Mouse (Mus musculus): Measurements from ENCODE around the gene Cox4i1. TPM values are rescaled to one million over a fixed set of nuclear protein-coding genes. Genes with fewer than 3 reads are reported as not detected.

Cox4i1 gene
- total and polyA plus RNA-seq, 3 experiments: 4,113 to 4,965 (median 4,656) TPM

- Histone ChIP-seq H3K4me1 (ENCODE audit: control insufficient read depth, insufficient read depth, low read length) (peaks cover 10% of the 10 kb centered on the region), H3K27ac (peak within 1 kb of the TSS; percentile 97), H3K36me3 (ENCODE audit: control insufficient read depth, insufficient read depth, low read length) (peaks cover 3% of the 10 kb centered on the region; the same call in 1 of the 2 replicates), H3K9ac (ENCODE audit: low read depth, low read length) (peak within 1 kb of the TSS; percentile 97), H3K27me3 (ENCODE audit: control insufficient read depth, insufficient read depth, low read length) (no peaks in the 10 kb centered on the region), H3K4me3 (peak within 1 kb of the TSS; percentile 83), H3K79me2 (replicated peaks; ENCODE audit: control insufficient read depth, insufficient read depth, low read length) (peaks cover 2% of the 10 kb centered on the region)
- TF ChIP-seq CTCF (IDR thresholded peaks at IDR 0.05): no peak
- no peak for TF ChIP-seq EP300 (IDR thresholded peaks at IDR 0.05; ENCODE audit: insufficient read depth, low read depth, low read length)
- no peak for TF ChIP-seq POLR2A (IDR thresholded peaks at IDR 0.05; ENCODE audit: insufficient read depth, low read depth, low read length)
- intact Hi-C loops (cut with DNase I): no loop called here
- DNase-seq: no peak
- WGBS: under 1% methylated on average over 50 of the region's 51 CpGs
Observed at GRCm38 (mm10) chr8:120668374-120668905, 418 bp downstream of the Cox4i1 start, which contains the start of gene Emc8. Emc8 (minus strand) TSS chr8:120668573.

- no peak for DNase-seq
- intact Hi-C loops (cut with DNase I): no loop called here
- peaks cover 3% of the 10 kb centered on the region for H3K4me1 ChIP-seq (ENCODE audit: control insufficient read depth, insufficient read depth, low read length)
- H3K36me3 ChIP-seq (ENCODE audit: control insufficient read depth, insufficient read depth, low read length): peaks cover 3% of the 10 kb centered on the region; the same call in 1 of the 2 replicates
- WGBS: 41% methylated on average over 6 of the region's 6 CpGs
- TF ChIP-seq CTCF (IDR thresholded peaks at IDR 0.05) (no peak), POLR2A (IDR thresholded peaks at IDR 0.05; ENCODE audit: insufficient read depth, low read depth, low read length) (0 out of 2 replicates have a peak, but pooled peaks have one; percentile 22), EP300 (IDR thresholded peaks at IDR 0.05; ENCODE audit: insufficient read depth, low read depth, low read length) (no peak)
- no peak overlapping the region for H3K27ac ChIP-seq
- H3K27me3 ChIP-seq (ENCODE audit: control insufficient read depth, insufficient read depth, low read length): no peaks in the 10 kb centered on the region
- no peak overlapping the region for H3K9ac ChIP-seq (ENCODE audit: low read depth, low read length)
- H3K4me3 ChIP-seq: no peak overlapping the region
- H3K79me2 ChIP-seq (replicated peaks; ENCODE audit: control insufficient read depth, insufficient read depth, low read length): no peaks in the 10 kb centered on the region; the same call in 1 of the 2 replicates
Observed at GRCm38 (mm10) chr8:120671775-120672174, 3.8 kb downstream of the Cox4i1 start.

GRCm38 (mm10) chr8:120672626-120673229 is 4.7 kb downstream of the Cox4i1 start:
- no peak overlapping the region for H3K27ac ChIP-seq
- intact Hi-C loops (cut with DNase I): no loop called here
- H3K27me3 ChIP-seq (ENCODE audit: control insufficient read depth, insufficient read depth, low read length): no peaks in the 10 kb centered on the region
- peaks cover 3% of the 10 kb centered on the region; the same call in 1 of the 2 replicates for H3K36me3 ChIP-seq (ENCODE audit: control insufficient read depth, insufficient read depth, low read length)
- no peak for DNase-seq
- no peak overlapping the region for H3K4me3 ChIP-seq
- no peak overlapping the region for H3K9ac ChIP-seq (ENCODE audit: low read depth, low read length)
- 76% methylated on average over 16 of the region's 16 CpGs for WGBS
- 0 out of 2 replicates have a peak, but pooled peaks have one; percentile 9 for TF ChIP-seq POLR2A (IDR thresholded peaks at IDR 0.05; ENCODE audit: insufficient read depth, low read depth, low read length)
- TF ChIP-seq CTCF (IDR thresholded peaks at IDR 0.05): no peak
- no peaks in the 10 kb centered on the region; the same call in 1 of the 2 replicates for H3K79me2 ChIP-seq (replicated peaks; ENCODE audit: control insufficient read depth, insufficient read depth, low read length)
- H3K4me1 ChIP-seq (ENCODE audit: control insufficient read depth, insufficient read depth, low read length): peaks cover 2% of the 10 kb centered on the region

GRCm38 (mm10) chr8:120673298-120673697 is 5.3 kb downstream of the Cox4i1 start:
- H3K79me2 ChIP-seq (replicated peaks; ENCODE audit: control insufficient read depth, insufficient read depth, low read length): no peaks in the 10 kb centered on the region
- peaks cover 3% of the 10 kb centered on the region; the same call in 1 of the 2 replicates for H3K36me3 ChIP-seq (ENCODE audit: control insufficient read depth, insufficient read depth, low read length)
- peaks cover 2% of the 10 kb centered on the region for H3K4me1 ChIP-seq (ENCODE audit: control insufficient read depth, insufficient read depth, low read length)
- H3K4me3 ChIP-seq: no peak overlapping the region
- WGBS: 92% methylated on average over 7 of the region's 7 CpGs
- DNase-seq: no peak
- TF ChIP-seq POLR2A (IDR thresholded peaks at IDR 0.05; ENCODE audit: insufficient read depth, low read depth, low read length): no peak
- no peak for TF ChIP-seq CTCF (IDR thresholded peaks at IDR 0.05)
- TF ChIP-seq EP300 (IDR thresholded peaks at IDR 0.05; ENCODE audit: insufficient read depth, low read depth, low read length): no peak
- intact Hi-C loops (cut with DNase I): no loop called here
- H3K27me3 ChIP-seq (ENCODE audit: control insufficient read depth, insufficient read depth, low read length): no peaks in the 10 kb centered on the region
- no peak overlapping the region for H3K27ac ChIP-seq
- no peak overlapping the region for H3K9ac ChIP-seq (ENCODE audit: low read depth, low read length)

GRCm38 (mm10) chr8:120675718-120676117 is 7.7 kb downstream of the Cox4i1 start:
- no peak for DNase-seq
- Histone ChIP-seq H3K27me3 (ENCODE audit: control insufficient read depth, insufficient read depth, low read length) (no peaks in the 10 kb centered on the region), H3K4me3 (no peak overlapping the region), H3K4me1 (ENCODE audit: control insufficient read depth, insufficient read depth, low read length) (peaks cover 2% of the 10 kb centered on the region), H3K9ac (ENCODE audit: low read depth, low read length) (no peak overlapping the region), H3K36me3 (ENCODE audit: control insufficient read depth, insufficient read depth, low read length) (peaks cover 3% of the 10 kb centered on the region; the same call in 1 of the 2 replicates), H3K79me2 (replicated peaks; ENCODE audit: control insufficient read depth, insufficient read depth, low read length) (no peaks in the 10 kb centered on the region), H3K27ac (no peak overlapping the region)
- no peak for TF ChIP-seq EP300 (IDR thresholded peaks at IDR 0.05; ENCODE audit: insufficient read depth, low read depth, low read length)
- no peak for TF ChIP-seq POLR2A (IDR thresholded peaks at IDR 0.05; ENCODE audit: insufficient read depth, low read depth, low read length)
- TF ChIP-seq CTCF (IDR thresholded peaks at IDR 0.05): peak; percentile 36; the same call in 1 of the 2 replicates
- WGBS: 74% methylated on average over 8 of the region's 8 CpGs
- intact Hi-C loops (cut with DNase I): loop anchor here (5.0 kb wide), 1 partner anchor 417 kb away; no protein-coding TSS in a partner anchor

- no peak overlapping the region for H3K27ac ChIP-seq
- DNase-seq: peak; percentile 82 to 90
- no peaks in the 10 kb centered on the region for H3K79me2 ChIP-seq (replicated peaks; ENCODE audit: control insufficient read depth, insufficient read depth, low read length)
- no peak overlapping the region for H3K4me3 ChIP-seq
- H3K4me1 ChIP-seq (ENCODE audit: control insufficient read depth, insufficient read depth, low read length): peaks cover 1% of the 10 kb centered on the region; the same call in 1 of the 2 replicates
- TF ChIP-seq EP300 (IDR thresholded peaks at IDR 0.05; ENCODE audit: insufficient read depth, low read depth, low read length): peak; percentile 73; the same call in 1 of the 2 replicates
- TF ChIP-seq CTCF (IDR thresholded peaks at IDR 0.05): peak; percentile 99
- TF ChIP-seq POLR2A (IDR thresholded peaks at IDR 0.05; ENCODE audit: insufficient read depth, low read depth, low read length): no peak
- intact Hi-C loops (cut with DNase I): loop anchor here (1.0 to 5.0 kb wide), 2 partner anchors 118 to 414 kb away; no protein-coding TSS in a partner anchor
- no peaks in the 10 kb centered on the region for H3K27me3 ChIP-seq (ENCODE audit: control insufficient read depth, insufficient read depth, low read length)
- 11% methylated on average over 10 of the region's 10 CpGs for WGBS
- no peak overlapping the region for H3K9ac ChIP-seq (ENCODE audit: low read depth, low read length)
- H3K36me3 ChIP-seq (ENCODE audit: control insufficient read depth, insufficient read depth, low read length): no peaks in the 10 kb centered on the region
Observed at GRCm38 (mm10) chr8:120678447-120678846, 10.4 kb downstream of the Cox4i1 start.
